Mouse (Mus musculus) layer of hippocampus, postnatal 25 days (tissue): ENCODE measurements around the gene Hist1h3b. TPM values are rescaled to one million over a fixed set of nuclear protein-coding genes. Genes with fewer than 3 reads are reported as not detected.
"Not testable (repeated sequence)": the region's sequence is repeated elsewhere in the genome, so short reads cannot be mapped to it uniquely, and the experiment has no call there.

ENCODE experiments used
- DNase-seq, 2 experiments: peaks; one replicate each; pipeline ENCODE4 v3.0.0; 2022; ENCODE audit warnings: mixed read lengths in 2 of 2, low spot score in 1 of 2; ENCODE audit errors: extremely low spot score in 1 of 2
- total RNA-seq, 2 experiments: library from RNA; stranded (reverse); gene quantifications; 2 replicates each; pipeline ENCODE4 v1.2.3; 2021

The Hist1h3b gene
- total RNA-seq, result 10 to 100 TPM; 12.3 to 22.8 TPM

DNA sequence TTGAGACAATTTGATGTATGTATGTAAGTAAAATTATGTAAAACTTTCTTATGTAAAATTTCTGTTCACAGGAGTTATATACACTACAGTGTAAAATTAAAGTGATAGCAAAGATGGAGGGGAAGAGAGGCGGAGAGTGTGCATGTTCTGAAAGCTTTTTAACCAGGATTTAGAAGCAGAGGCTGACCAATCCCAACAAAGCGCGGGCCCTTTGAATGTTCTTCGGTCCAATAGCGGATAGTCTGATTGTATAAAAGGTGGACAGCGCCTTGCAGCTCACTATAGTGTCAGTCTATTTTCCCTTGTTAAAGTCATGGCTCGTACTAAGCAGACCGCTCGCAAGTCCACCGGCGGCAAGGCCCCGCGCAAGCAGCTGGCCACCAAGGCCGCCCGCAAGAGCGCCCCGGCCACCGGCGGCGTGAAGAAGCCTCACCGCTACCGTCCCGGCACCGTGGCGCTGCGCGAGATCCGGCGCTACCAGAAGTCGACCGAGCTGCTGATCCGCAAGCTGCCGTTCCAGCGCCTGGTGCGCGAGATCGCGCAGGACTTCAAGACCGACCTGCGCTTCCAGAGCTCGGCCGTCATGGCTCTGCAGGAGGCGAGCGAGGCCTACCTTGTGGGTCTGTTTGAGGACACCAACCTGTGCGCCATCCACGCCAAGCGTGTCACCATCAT lies at the start of gene Hist1h3b:
Gene Hist1h3b (plus strand): TSS at position 201 of the 675 bp plus-strand sequence.
- DNase-seq, result peak; percentile 74 to 98

DNA sequence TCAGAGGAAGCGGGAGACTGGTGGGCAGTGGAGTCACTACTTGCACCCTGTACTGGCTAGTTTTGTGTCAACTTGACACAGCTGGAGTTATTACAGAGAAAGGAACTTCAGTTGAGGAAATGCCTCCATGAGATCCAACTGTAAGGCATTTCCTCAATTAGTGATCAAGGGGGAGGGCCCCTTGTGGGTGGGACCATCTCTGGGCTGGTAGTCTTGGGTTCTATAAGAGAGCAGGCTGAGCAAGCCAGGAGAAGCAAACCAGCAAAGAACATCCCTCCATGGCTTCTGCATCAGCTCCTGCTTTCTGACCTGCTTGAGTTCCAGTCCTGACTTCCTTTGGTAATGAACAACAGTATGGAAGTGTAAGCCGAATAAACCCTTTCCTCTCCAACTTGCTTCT lies 49.3 kb upstream of the Hist1h3b start:
- DNase-seq, result not testable (repeated sequence)

DNA sequence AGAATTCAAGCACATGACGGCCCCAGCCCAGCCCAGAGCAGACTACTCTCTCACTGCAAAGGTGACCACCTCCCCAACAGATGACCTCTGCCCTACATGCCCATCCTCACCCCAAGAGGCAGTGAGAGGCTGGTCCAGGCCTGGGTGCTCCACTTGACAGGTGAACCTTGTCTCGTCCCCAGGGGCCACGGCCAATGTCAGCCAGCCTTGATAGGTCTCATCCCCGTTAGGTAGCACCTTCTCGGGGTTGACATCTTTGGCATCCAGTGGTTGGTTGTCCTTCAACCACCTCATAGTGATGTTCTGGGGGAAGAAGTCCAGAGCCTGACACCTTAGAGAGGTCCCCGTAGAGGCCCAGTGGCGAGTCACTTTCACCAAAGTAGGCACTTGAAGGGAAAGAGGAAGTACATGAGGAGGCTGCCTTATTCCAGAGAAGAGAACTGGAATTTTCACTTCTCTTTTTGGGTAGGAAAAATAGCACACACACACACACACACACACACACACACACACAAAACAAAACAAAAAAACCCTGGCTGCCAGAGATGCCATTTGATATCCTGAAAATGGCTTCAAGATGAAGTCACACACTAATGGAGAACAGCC lies 46.2 kb upstream of the Hist1h3b start:
- DNase-seq, result no peak

DNA sequence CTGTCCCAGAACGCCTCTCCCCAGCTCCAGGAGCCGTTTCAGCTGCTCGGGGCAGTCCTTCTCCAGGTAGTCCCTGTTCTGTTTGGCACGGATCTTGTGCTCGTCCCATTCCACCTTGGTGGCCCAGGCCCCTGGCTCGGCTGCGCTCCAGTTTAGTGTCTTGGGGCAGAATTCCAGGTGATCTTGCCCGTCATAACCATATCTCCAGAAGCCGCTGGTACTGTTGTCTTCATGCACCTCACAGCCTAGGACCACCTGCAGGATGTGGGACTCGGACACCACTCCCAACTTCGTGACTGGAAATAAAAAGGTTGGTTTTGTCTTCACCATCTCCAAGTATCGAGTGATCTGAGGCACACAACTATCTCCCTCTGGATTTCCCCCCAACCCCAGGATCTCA lies 45.3 kb upstream of the Hist1h3b start:
- DNase-seq, result no peak

DNA sequence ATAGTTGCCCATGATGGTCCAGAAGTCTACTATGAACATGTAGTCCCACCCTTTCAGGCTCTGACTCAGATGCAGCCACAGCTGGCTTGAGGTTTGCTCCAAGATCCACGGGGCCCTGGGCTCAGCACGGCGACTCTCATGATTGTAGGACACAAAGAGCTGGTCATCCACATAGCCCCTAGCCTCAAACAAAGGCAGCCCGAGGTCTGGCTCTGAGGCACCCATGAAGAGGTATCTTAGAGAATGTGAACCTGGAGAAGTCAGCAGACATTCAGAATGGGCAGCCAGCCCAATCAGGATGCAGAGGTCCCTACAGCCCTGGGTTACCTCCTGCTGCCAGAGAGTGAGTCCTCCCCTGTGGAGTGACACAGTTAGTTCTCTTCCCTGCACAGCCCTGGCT lies 44.0 kb upstream of the Hist1h3b start:
- no peak for DNase-seq

DNA sequence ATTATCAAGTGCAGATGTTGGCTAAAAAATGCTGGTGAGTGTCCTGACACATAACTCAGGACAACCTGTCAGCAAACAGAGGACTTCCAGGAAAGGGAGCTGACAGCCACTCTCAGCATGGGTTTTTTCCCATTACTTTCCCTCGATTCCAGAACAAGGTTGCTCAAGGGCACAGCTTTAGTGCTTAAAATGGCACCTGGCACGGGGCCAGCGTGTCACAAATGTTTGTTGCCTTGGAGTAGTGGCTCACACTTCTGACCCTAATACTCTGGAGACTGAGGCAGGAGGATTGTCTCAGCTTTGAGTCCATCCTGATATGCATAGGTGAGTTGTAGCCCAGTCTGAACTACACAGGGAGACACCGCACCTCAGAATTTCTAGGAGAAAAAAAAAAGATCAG lies 43.4 kb upstream of the Hist1h3b start:
- no peak for DNase-seq

DNA sequence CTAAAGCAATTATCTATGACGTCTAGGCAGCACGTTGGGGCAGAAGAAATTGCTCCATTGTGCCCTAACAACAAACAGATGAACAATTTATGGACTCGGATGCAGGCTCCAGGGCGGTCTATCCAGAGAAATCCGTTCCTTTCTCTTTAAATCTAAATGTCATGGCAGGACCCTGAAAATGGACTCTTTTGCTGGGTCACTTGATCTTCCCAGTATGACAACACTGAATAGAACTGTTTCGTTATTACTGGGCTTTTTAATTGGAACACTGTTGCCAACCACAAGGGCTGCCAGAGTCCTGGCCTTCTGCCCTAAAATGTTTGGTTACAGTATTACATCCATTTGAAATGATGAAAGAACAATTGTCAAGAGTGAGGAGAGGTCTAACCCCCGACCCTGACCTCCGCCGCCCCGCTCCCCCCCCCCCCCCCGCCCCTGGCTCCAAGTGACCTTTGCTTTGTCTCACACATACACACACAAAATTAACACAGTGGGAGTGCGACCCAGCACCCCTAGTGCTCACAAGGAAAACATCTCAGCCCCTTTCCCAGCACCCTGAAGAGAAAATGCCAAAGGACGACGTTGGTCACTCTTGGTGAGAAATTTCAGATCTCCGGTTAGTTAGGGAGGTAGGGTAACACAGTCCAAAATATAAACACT lies 42.2 kb upstream of the Hist1h3b start:
- no peak for DNase-seq

DNA sequence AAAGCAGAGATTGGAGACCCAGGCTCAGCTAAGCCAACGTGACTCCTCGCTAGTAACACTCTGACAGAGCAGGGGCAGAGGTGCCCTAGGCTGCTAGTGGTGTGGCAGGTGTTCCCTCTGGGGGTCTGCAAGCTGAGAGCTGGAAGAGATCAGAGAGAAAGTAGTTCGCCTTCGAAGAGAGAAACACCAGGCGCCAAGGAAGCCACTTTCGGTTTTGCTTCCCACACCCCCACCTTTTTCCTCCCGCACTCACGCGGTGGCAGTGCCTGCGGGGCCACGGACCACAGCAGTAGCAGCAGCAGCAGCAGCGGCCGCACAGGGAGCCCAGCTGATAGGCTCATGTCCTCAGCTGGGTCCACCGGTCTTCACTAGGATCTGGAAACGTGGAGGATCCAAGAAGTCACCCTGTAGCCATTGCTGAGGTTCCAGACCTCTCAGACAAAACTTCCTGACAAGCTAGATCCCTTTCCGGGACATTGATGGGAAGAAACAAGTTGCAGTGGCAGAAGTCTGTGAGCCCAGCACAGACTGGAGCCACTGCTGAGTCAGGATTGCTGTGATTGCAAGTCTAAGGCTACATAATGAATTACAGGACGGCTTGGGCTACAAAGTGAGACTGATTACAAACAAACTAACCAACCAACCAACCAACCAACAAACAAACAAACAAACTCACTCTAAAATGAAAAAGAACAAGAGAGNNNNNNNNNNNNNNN lies 41.5 kb upstream of the Hist1h3b start, which contains the start of gene Hfe:
Gene Hfe (minus strand): TSS at position 481 of the 716 bp plus-strand sequence.
- DNase-seq, result no peak

DNA sequence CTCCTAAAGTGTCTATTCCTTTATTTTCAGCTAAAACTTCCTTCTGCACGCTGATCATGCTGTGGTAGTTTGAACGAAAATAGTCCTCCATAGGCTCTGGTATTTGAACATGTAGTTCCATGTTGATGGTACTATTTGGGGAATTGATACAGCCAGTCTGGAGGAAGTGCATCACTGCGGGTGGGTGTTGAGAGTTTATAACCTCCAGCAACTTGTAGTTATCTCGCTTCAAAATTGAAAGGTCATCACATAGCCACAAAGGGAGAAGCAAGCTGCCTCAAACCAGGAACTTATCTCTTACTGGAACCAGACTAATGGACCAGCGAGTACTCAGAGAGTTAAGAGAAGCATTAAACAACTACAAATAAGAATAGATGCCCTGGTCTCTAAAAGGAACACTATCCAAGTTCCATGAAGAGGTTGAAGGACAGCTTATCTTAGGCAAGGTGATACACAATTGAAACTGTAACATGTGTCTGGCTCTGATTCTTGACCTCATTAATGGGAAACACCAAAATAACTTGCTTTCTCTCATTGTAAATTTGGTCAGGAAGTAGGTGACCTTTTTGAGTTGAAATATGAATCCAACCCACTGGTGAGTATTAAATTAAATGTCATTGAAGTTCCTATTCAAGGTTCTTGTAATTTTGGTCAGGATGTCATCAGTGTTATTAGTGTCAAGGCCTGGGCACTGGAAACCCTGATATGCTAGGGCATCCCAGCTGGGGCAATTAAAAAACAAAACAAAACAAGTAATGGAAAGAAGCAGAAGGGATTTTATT lies 35.6 kb upstream of the Hist1h3b start:
- no peak for DNase-seq

DNA sequence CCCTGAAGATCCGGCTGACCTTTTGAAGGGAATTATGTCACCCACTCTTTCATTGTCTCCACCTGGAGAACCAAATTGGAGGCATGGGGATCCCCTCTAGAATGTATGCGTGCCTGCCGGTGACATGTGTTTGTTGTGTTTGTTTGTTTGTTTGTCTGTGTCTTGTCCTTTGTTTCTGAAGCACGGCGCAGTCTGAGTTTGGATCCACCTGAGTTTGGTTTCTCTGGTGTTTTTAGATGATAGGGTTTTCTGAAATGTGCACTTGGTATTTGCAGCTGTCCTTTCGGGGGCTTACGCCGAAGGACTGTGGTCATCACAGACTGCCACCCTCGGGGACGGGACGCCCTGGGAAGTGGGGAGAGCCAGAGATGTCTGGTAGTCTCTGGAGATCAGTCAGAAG lies 34.9 kb upstream of the Hist1h3b start:
- no peak for DNase-seq

DNA sequence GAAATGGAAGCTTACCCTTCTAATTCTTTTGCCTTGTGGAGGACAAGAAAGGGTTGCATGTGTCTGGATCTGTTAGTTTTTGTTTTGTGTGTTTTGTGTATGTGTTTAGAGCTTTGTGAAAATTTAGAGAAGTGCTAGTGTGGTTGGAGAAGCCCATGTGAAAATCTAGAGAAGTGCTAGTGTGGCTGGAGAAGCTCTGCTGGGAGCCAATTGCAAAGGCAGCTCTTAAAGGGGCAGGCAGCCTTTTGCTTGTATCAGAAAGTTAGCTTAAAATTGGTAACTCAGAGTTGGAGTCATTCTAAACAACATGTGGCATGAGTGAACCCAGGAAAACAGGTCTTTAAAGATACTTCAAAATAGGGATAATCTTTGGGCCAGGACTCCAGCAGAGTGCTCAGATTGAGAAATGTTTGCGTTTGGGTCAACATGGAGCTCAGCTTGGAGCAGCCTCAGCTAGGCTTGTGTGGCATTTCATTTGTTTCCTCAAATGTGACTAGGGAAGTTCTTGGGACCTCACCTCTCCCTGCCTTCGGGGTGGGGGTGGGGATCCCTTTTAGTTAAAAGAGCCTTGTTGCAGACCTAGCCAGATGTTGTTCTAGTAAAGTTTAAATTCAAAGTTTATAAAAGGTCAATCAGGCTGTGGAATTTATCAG lies 34.3 kb upstream of the Hist1h3b start:
- not testable (repeated sequence) for DNase-seq

DNA sequence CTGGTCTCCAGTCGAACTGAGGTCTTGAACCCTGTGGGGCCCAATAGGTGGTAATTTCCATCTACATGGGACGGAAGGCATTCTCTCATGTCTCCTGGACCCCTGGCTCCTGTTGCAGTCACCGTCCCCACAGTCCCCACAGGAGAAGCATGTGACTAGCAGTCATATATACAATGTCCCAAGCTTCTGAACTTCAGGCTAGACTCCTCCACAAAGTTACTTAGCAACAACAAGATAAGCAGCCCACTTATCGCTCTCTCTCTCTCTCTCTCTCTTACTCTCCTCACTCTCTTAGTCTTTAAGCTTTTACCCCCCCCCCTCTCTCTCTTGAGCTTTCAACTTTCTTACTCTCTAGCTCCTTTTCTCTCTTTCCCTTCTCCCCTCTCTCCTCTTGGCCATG lies 27.8 kb upstream of the Hist1h3b start:
- DNase-seq, result no peak

DNA sequence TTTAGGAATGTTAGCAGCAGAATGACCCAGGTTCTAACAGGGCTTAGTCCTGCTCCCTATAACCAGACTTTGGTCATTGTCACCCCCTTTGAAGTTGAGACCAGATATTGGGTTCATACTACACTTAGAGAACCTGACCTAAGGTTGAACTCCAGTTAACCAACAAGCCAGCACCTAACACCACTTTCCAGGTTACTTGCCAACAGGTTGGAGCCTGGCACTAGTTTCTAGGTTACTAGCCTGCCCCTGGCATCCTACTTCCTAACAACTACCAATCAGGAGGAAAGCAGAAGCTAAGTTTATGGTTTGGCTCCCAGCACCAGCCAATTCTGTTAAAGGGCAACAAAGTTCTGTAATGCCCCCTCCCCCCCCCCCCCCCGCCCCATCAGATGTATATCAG lies 26.9 kb upstream of the Hist1h3b start:
- no peak for DNase-seq

DNA sequence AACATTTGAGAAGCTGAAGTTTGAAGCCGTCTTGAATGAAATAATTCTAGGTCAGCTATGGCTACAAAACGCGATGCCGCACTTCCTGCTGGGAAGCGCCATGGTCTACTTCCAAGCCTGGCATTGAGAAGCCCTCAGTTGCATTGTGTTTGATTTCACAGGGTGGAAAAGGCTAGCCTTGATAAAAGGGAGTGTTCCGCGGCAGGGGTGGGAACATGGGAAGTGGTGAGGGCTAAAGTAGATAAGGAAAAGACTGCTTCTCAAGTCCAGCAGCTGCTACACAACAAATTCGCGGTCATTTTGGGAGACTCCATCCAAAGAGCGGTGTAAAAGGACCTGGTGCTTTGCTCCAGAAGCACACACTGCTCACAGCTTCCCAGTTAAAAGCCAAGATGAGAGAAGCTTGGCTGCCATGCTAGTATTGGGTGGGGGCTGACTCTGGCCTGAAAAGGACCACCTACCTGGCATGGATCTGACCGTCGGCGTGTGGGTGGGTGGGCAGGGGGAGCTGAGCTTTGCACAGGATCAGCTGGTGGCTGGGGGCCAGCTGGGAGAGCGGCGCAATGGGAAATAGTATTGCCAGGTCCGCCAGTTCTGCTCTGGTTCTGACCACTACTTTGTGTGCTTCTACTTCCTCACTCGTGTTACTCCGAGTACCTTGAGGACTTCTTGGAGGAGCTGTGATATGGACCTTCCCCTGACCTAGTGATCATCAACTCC lies 23.4 kb upstream of the Hist1h3b start:
- DNase-seq, result no peak

DNA sequence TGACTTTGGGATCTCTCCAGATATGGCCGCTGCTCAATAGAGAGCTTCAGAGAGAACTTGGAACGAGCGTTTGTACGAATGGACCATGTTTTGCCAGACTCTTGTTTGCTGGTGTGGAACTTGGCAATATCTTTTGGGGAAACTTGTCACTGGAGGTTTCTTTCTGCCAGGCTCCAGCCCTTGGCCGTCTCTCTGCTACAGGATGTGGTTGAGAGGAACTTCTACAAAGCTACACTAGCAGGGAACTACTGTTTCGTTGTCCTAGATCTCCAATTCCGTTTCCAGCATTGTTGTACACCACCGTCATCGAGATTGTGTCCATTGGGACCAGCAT lies 22.9 kb upstream of the Hist1h3b start:
- no peak for DNase-seq

DNA sequence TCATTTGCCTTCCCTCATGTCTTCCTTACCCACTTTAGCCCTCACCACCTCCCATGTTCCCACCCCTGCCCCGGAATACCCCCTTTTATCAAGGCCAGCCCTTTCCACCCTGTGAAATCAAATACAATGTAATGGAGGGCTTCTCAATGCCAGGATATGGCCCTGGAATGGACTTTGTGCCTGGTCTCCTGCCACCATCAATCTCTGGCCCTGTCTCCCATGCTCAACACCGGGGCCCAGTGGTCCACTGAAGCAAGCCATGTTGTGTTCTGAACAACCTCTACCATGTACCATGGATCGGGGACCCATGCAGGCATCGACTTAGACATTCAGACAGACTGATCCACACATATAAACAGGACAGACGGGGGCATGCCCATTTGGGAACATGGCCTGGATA lies 22.4 kb upstream of the Hist1h3b start:
- no peak for DNase-seq

DNA sequence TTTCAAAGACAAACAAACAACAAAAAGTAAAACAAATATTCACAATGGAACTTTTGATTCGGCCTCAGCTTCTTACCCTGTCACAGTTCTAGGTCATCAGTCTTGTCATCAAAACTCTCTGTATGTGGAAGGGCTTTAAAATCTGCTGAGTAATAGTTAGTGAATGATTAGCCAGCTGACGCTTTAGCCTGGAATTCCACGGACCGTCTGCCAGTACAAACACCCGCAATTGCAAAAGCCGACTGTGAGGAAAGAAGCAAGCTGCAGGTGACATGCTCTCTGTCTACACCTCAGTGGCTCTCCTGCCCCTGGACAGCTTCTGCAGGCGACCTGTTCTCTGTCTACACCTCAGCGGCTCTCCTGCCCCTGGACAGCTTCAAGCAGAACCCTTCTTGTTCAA lies 21.6 kb upstream of the Hist1h3b start:
- no peak for DNase-seq

DNA sequence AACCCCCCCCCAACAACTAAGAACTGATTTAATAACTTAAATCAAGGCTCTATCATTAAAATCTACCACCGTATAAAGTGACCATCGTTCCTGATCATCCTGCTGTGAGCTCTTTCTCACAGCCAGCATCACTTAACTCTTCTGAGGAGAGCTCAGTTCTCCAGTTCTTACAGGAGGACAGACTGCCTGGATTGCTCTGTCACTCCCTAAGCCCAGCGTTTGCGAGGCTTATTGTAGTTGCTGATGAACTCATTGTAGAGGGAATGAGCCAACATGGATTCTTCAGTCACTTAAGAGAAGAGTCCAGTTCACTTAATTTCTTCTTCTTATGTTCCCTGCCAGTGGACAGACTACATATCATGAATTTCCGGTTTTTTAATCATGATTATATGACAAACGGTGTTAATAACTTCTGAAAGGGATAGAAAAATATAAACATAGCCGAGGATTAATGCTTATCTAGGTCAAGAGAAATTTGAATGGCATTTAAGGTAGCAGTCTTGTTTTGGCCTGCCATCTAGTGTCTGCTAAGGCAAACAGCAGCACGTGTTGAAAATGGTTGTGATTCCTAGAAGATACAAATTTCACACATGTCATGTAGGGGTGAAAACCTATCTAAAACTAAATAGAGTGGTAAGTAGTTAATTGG lies 19.8 kb upstream of the Hist1h3b start:
- DNase-seq, result no peak

DNA sequence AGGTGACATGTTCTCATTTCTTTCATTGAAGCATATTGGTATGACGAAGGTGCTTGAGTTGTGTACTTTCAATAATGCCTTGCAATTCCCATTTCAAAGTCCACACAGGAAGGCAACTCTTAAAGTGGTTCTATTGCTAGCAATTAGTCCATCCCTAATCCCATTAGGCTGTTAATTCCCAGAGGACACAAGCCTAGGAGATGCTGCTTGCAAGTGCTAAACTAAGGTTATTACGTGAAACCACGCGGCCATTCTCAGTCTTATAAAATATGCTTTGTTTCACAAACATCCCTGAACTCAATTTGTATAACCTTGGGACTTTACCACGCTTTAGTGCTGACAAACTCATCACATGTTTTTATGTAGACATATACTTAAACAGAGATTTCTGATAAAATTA lies 15.0 kb upstream of the Hist1h3b start:
- no peak for DNase-seq
